Mouse (Mus musculus) gastrocnemius, adult 2 months (tissue): ENCODE measurements around the gene Wnt3. TPM values are rescaled to one million over a fixed set of nuclear protein-coding genes. Genes with fewer than 3 reads are reported as not detected.
A peak's percentile ranks its signal among the peaks of the same experiment; 100 is the strongest.
"Not testable (repeated sequence)": the region's sequence is repeated elsewhere in the genome, so short reads cannot be mapped to it uniquely, and the experiment has no call there.

Experiments used
- DNase-seq: peaks from one replicate; pipeline ENCODE4 v3.0.0; 2022
- H3K27ac ChIP-seq: fragments of 200-600 bp; 2 replicates; pipeline ENCODE4 v1.8.1; 2022; ENCODE audit warnings: mild to moderate bottlenecking
- H3K4me3 ChIP-seq: fragments of 200-600 bp; 2 replicates; pipeline ENCODE4 v1.8.1; 2022; ENCODE audit warnings: mild to moderate bottlenecking, moderate library complexity
- CTCF ChIP-seq: fragments of 200-600 bp; IDR thresholded peaks from 2 replicates; pipeline ENCODE4 v1.8.1; 2022; ENCODE audit warnings: antibody characterized with exemption, mild to moderate bottlenecking, moderate library complexity
- intact Hi-C: fragments of 180-260 bp; cut with DNase I; formaldehyde crosslinking; loops from one replicate; pipeline ENCODE4 v1.15.1; 2025
- total RNA-seq, 2 experiments: library from RNA; stranded (reverse); gene quantifications; 2 replicates each; pipeline ENCODE4 v1.2.3; 2021

Gene Wnt3
- total RNA-seq, 2 experiments from 2014 or later = 0.08 TPM; not detected in 1

GRCm38 (mm10) chr11:103758054-103758453, 15.9 kb upstream of the Wnt3 start:
- no peak for DNase-seq
- intact Hi-C loops = loop anchor here (1.0 kb wide), 1 partner anchor 119 kb away; no protein-coding TSS in a partner anchor
- Histone ChIP-seq H3K4me3 (no peak overlapping the region), H3K27ac (no peak overlapping the region)
- peak; percentile 39 for TF ChIP-seq CTCF

GRCm38 (mm10) chr11:103758706-103759105, 15.2 kb upstream of the Wnt3 start:
- H3K27ac ChIP-seq = no peak overlapping the region
- no peak overlapping the region for H3K4me3 ChIP-seq
- intact Hi-C loops = loop anchor here (1.0 kb wide), 1 partner anchor 119 kb away; no protein-coding TSS in a partner anchor
- DNase-seq = peak; percentile 75
- peak; percentile 85 for TF ChIP-seq CTCF

GRCm38 (mm10) chr11:103760101-103760500, 13.8 kb upstream of the Wnt3 start:
- no peak for TF ChIP-seq CTCF
- no peak overlapping the region for H3K4me3 ChIP-seq
- no peak for DNase-seq
- intact Hi-C loops = no loop called here
- H3K27ac ChIP-seq = no peak overlapping the region

GRCm38 (mm10) chr11:103760891-103761290, 13.1 kb upstream of the Wnt3 start:
- H3K4me3 ChIP-seq, DNase-seq, intact Hi-C loops, H3K27ac ChIP-seq: not testable (repeated sequence)

- no peak overlapping the region for H3K27ac ChIP-seq
- peak; percentile 90 for TF ChIP-seq CTCF
- DNase-seq = no peak
- H3K4me3 ChIP-seq = no peak overlapping the region
- intact Hi-C loops = loop anchor here (1.0 kb wide), 1 partner anchor 148 kb away; no protein-coding TSS in a partner anchor
Measured at GRCm38 (mm10) chr11:103763410-103764163, 10.4 kb upstream of the Wnt3 start.

- no peak overlapping the region for H3K4me3 ChIP-seq
- intact Hi-C loops = no loop called here
- TF ChIP-seq CTCF = no peak
- no peak overlapping the region for H3K27ac ChIP-seq
- DNase-seq = no peak
Measured at GRCm38 (mm10) chr11:103764601-103765000, 9.3 kb upstream of the Wnt3 start.

GRCm38 (mm10) chr11:103765556-103766011, 8.4 kb upstream of the Wnt3 start:
- Histone ChIP-seq H3K27ac (no peak overlapping the region), H3K4me3 (no peak overlapping the region)
- DNase-seq = no peak
- TF ChIP-seq CTCF = no peak
- intact Hi-C loops = no loop called here

GRCm38 (mm10) chr11:103771160-103771817, 2.7 kb upstream of the Wnt3 start:
- DNase-seq = no peak
- intact Hi-C loops = no loop called here
- Histone ChIP-seq H3K4me3 (no peak overlapping the region), H3K27ac (no peak overlapping the region)
- TF ChIP-seq CTCF = no peak

GRCm38 (mm10) chr11:103772505-103773386, 1.2 kb upstream of the Wnt3 start:
- DNase-seq = no peak
- TF ChIP-seq CTCF = no peak
- peak overlapping the region; percentile 55 for H3K4me3 ChIP-seq
- intact Hi-C loops = no loop called here
- no peak overlapping the region for H3K27ac ChIP-seq

- no peak for DNase-seq
- TF ChIP-seq CTCF = no peak
- Histone ChIP-seq H3K4me3 (peak overlapping the region; percentile 55), H3K27ac (no peak overlapping the region)
- intact Hi-C loops = no loop called here
Measured at GRCm38 (mm10) chr11:103774228-103774530, 229 bp downstream of the Wnt3 start.

GRCm38 (mm10) chr11:103780152-103780551, 6.2 kb downstream of the Wnt3 start:
- no peak for DNase-seq
- Histone ChIP-seq H3K4me3 (no peak overlapping the region), H3K27ac (no peak overlapping the region)
- TF ChIP-seq CTCF = no peak
- intact Hi-C loops = no loop called here

- no peak for TF ChIP-seq CTCF
- Histone ChIP-seq H3K4me3 (no peak overlapping the region), H3K27ac (no peak overlapping the region)
- intact Hi-C loops = no loop called here
- DNase-seq = no peak
Measured at GRCm38 (mm10) chr11:103789951-103790350, 16.0 kb downstream of the Wnt3 start.

- Histone ChIP-seq H3K4me3 (no peak overlapping the region), H3K27ac (no peak overlapping the region)
- intact Hi-C loops = no loop called here
- TF ChIP-seq CTCF = no peak
- DNase-seq = no peak
Measured at GRCm38 (mm10) chr11:103801128-103801527, 27.2 kb downstream of the Wnt3 start.
